Mouse (Mus musculus) right cerebral cortex, adult 18-20 months (tissue): Measurements from ENCODE around the gene Xrcc1.
A peak's percentile ranks its signal among the peaks of the same experiment; 100 is the strongest.

Experiments
- DNase-seq: peaks from one replicate; pipeline ENCODE4 v3.0.0; 2022; ENCODE audit warnings: mixed read lengths

Xrcc1 gene

DNA sequence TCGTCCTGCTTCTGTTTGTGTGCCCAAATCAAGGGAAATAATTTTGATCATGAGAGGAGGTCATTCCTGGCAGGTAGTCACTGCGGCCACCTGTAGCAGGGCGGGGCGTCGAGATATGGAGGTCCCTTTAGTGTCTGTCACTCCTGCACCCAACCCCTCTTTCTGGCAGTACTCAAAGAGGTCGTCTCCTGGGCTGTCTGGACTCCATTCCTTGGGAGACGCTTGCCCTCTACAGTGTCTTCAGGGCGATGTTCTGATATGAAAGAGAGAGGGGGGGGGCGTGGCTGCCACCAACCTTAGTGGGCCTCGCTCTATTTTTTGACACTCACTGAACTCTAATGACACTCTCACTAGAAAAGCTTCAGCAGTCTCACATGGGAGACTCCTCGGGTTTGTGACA, 16.5 kb upstream of the Xrcc1 start:
- DNase-seq = no peak

DNA sequence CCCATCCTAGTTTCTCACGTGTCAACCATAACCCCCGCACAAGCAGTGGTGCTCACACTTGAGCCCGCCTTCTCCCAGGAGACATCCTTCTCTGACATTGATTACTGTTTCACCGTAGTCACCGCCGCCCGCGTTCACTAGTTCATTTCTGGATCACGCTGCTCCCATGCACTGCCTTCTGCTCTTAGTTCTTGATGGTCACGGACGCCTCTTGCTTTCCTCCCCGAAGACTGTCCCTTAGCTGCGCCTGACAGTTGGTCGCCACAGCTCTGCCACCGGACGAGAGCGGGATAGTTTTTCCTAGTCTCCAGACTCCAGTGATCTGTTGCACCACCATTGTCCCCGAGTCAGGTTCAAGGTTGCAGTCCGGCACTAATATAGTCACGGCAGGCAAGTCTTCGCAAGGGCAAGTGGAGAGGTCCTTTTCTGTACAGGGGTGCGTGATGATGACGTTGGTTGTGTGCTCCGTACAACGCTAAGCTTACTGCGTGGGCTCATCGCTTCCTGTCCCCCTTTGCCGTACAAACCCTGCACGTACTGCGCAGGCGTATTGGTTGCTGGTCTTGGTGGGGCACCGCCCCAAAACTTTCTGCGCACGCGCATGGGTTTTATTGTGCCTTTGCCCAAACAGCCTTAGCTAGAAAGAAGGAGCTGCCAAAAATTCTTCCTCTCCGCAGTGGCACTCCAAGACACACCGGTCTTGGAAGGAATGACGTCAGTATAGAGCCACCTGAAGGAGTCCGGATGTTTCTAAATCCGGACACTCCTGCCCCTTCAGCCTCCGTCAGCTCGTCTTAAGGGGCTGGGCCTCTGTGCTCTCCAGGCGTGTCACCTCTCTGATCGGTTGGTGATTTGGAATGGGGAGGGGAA, 15.8 kb upstream of the Xrcc1 start, which contains the start of gene Irgq:
Gene Irgq (plus strand): TSS at position 628 of the 870 bp plus-strand sequence.
- peak; percentile 100 for DNase-seq

DNA sequence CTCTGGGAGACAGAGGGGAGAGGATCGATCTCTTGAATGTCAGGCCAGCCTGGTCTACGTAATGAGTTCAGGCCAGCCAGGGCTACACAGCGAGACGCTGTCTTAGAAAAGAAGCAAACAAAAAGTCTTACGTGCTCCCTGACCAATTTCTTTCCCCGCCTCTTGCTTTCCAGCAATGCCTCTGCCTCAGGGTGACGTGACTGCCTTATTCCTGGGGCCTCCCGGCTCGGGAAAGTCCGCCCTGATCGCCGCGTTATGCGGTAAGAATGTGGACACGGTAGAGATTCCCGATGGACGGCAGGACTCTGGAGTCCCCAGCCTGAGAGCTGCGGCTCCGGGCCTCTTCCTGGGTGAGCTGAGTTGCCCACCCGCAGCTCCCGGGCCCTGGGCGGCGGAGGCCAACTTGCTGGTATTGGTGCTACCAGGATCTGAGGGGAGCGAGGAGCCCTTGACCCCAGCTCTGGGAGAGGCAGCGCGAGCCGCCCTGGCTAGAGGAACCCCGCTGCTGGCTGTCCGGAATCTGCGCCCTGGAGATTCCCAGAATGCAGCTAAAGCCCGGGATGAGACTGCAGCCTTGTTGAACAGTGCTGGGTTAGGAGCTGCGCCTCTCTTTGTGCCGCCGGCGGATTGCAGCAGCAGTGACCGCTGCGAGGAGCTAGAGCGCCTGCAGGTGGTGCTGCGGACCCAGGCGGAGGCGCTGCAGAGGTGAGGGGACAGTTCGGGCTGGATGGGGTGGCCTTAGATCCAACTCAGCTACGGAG, 14.7 kb upstream of the Xrcc1 start:
- peak; percentile 85 for DNase-seq

DNA sequence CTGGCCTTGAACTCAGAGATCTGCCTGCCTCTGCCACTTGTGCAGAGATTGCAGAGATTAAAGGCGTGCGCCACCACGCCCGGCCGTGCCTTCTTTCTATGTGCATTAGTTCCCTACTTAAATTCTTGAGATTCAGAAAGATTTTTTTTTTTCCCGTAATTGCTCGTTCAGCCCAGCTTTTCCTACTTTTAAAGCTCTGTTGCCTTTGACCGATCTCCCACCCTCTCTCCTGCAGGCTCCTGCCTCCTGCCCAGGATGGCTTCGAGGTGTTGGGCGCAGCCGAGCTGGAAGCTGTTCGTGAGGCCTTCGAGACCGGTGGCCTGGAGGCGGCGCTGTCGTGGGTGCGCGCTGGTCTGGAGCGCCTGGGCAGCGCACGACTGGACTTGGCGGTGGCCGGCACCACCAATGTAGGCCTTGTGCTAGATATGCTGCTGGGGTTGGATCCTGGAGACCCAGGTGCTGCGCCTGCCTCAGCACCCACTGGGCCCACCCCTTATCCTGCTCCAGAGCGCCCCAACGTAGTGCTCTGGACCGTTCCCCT, 13.0 kb upstream of the Xrcc1 start:
- no peak for DNase-seq

DNA sequence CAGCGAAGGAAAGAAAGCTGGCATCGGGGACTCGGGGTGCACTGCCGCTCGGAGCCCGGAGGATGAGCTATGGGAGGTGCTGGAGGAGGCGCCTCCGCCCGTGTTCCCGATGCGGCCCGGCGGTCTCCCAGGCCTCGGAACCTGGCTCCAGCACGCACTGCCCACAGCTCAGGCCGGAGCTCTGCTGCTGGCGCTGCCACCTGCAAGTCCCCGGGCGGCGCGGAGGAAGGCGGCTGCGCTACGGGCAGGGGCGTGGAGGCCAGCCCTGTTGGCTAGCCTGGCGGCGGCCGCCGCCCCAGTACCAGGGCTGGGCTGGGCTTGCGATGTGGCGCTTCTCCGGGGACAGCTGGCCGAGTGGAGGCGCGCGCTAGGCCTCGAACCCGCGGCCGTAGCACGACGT, 12.3 kb upstream of the Xrcc1 start:
- no peak for DNase-seq

DNA sequence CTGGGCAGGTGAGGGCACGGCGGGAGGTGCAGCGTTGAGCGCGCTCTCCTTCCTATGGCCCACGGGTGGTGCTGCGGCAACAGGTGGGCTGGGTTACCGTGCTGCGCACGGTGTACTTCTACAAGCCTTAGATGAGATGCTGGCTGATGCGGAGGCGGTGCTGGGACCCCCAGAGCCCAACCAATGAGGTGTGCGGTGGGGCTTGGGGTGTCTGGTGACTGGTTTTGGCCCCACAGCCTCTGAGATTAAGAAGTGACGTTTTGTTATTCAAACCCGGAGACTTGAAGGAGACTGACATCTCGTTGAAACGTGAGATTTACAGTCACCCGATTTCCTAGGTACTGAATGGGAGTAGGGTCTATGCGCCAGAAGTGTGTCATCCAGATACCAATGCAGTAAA, 11.8 kb upstream of the Xrcc1 start:
- no peak for DNase-seq

DNA sequence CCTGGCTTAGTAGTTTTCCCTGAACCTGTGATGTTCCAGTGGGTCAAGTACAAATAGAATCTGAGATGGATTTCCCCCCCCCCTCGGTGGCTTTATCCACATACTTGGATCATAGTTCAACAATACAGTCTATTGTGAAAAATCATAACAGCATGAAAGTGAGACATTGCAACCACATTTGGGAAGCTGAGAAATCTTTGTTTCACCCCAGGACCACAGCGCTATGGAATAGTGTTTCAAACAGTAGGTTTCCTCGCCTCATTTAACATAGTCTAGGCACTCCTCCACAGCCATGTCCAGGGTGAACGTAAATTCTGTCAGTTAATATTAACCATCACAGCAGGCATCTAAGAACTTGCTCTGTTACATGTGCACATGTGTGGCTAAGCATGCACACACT, 9.0 kb upstream of the Xrcc1 start:
- DNase-seq = no peak

DNA sequence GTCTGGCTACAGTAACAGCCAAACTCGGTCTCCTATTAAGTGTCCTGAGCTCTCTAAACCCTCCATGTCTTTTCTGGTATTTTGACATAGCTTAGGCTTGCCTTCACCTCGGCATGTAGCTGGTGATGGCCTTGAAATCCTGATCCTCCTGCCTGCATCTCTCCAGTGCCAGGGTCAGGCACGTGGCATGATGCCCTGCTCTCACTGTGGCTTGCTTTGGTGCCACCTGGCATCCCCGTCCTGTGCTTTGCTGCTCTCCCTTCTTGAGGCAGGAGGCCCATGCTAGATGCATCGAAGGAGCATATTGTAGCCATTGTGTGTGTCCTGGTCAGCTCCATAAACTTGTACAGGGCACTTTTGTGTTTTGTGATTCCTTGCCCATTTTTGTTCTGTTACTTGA, 8.5 kb upstream of the Xrcc1 start:
- no peak for DNase-seq

DNA sequence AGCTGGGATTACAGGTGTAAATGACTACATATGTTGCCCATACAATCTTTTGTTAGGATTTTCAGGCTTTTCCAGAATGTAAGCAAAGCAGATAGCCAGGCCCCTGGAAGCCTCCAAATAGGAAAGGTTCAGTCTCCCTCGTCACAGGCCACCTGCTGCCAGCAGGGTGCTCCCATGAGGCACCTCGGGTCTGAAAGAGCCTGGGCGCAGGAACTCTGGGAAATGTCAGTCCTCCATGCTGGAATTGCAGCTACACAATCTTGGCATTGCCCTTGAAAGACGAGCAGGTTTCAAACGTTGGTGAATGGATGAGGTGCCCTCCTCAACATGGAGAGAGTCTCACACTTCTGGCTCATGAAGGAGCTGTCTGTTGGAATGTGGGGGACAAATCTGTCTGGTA, 7.9 kb upstream of the Xrcc1 start:
- DNase-seq = no peak

DNA sequence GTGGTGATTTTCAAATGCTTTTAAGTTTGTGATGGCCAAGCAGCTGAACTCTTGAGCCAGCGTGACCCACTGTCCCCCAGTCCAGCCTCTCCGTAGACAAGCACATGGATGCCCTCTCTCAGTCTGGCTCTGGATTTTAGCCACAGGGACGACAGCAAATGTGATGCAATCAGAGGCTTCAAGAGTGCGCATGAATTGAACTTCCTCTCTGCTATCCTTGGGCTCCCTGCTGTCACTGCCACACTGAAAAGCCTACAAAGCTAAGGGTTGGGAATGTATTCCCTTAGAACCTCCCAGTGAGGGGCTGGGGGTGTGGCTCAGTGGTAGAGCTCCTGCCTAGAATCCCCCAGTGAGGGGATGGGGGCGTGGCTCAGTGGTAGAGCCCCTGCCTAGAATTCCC, 7.4 kb upstream of the Xrcc1 start:
- no peak for DNase-seq

DNA sequence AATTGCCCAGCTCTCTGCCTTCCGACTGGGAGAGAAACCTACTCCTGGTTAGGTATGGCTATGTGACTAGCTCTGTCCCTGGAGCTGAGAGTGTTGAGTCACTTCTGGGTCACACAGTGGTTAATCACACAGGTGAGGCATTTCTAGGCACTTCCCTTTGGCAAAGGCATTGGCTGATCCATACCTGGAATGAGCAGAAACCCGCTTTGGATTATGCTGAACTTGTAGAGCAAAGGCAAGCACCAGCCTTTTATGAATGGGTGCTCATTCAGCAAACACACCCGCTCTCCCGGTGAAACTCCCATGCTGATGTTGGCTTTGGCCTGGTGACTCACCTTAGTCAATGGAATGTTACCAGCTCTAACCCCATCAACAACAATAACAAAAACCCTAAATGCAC, 6.4 kb upstream of the Xrcc1 start:
- no peak for DNase-seq

DNA sequence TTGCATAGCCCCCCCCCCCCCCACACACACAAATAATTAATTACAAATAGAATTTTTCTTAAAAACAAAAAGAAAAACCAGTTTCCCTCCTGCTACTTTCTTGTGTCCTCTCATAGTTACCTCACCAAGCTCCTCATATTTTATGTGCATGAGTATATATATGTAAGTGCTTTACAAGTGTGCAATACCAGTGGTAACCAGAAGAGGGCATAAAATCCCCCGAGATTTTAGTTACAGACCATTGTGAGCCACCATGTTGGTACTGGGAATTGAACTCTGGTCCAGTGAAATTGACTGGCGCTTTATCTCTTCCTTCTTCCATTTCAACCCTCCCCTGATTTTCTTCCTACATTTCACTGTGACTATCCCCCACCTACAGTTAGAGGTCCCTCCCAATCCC, 1.6 kb upstream of the Xrcc1 start:
- no peak for DNase-seq

DNA sequence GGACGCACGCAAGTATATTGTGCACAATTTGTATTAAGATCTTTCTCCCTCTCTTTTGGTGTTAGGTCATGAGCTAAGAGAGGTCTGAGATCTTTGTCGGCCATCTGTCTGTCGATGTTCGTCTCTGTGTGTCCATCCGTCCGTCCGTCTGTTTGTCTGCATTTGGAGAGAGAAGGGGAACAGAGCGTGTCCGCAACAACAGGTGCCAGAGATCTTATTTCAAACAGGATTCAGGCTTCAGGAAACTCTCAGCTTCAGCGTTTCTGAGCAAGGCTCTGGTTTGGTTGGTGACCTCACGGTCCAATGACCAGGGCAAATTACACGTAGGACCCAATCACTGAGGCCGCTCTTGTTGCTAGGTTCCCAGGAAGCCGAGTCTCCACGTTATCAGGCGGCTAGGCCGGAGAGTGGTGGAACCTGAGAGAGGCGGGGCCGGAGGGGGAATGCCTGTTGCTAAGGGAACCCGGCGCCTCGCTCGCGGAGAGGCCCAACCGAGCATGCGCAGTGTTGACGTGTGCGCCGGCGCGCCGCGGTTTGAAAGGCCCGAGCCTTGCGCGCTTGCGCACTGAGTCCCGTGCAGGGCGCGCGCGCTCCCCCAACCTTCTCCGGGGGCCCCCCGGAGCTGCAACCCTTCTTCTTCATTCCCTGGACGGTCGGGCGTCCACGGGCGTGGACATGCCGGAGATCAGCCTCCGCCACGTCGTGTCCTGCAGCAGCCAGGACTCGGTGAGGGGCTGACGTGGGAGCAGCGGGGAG, 723 bp downstream of the Xrcc1 start:
- peak; percentile 99 for DNase-seq

DNA sequence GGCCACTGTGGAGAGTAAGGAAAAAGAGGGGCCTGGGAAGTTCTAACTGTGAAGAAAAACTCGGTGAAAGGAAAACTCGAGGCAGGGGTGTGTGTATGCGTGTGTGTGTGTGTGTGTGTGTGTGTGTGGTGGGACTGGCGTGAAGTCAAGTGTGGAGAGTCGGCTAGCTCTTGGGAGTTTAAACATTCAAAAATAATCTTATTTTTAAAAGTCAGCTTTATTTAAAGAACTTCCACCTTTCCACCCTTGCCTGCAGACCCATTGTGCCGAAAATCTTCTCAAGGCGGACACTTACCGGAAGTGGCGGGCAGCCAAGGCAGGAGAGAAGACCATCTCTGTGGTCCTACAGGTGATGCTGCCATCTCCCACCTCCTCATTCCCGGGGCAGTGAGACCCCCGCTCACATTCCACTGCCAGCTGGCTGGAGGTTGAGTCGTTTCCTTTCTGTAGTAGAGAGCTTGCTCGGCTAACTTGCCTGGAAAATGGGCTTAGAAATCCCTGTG, 1.5 kb downstream of the Xrcc1 start:
- no peak for DNase-seq

DNA sequence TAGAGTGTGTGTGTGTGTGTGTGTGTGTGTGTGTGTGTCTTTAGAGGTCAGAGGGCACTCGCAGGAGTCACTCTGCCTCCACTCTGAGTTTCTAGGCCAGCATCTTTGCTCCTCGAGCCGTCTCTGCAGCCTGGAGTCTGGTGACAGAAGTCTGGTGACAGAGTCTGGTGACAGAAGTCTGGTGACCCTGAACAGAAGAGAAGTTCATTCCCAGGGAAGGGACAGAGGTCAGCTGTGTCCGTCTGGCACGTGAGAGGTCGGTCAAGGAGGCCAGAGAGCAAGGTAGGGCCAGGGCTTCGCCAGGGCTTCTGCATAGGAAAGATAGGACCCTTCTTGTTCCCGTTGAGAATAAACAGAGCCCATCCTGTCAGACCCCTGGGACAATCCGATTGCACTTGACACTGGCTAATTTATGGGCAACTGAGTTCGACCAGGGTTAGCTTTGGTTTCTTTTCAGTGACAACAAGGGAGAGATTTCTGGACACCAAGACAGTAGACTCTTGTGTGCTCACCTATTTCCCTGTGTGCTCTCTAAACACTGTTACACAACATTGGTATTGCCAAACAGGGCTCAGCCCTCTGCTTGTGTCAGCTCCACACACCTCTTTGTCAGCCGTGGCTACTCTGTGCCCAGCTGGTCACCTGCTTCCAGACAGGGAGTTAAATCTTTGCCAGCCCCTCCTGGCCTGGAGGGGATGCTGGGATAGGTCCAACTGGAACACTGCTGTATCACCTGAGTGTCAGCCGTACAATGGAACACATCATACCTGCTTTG, 6.1 kb downstream of the Xrcc1 start:
- DNase-seq = no peak

DNA sequence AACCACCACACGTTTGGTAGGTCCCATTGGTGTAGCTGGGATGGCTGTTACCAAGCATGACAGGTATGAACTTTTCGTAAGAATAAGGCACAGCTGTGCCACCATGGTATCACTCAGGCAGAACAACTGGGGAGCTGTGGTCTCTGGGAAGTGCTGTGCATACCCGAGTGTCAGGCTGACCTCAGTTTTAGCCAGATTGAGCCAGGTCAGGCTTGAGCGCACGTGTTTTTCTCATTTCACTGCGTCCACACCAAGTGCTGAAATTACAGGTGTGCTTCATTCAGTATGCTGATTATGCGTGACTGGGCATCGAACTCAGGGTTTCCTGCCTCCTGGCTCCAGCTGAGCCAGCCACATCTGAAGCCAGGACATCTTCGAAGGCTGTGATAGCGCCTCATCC, 9.7 kb downstream of the Xrcc1 start:
- no peak for DNase-seq

DNA sequence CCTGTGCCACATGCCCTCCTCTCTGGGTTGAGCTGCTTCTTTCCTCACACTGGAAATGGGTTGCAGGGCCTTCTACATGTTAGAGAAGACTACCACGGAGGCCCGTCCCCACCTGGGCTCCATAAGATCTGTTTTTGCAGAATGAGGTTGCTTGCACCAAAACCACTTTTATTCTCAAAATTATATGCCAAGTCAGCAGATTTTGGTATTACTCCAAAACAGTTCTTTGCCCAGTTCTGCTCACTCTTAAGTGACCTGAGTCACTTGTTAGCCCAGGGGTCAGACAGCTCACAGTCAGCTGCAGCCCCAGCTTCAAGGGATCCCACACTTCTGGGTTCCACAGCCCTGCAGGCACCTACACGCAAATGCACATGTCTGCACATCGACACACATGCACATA, 15.4 kb downstream of the Xrcc1 start:
- no peak for DNase-seq

DNA sequence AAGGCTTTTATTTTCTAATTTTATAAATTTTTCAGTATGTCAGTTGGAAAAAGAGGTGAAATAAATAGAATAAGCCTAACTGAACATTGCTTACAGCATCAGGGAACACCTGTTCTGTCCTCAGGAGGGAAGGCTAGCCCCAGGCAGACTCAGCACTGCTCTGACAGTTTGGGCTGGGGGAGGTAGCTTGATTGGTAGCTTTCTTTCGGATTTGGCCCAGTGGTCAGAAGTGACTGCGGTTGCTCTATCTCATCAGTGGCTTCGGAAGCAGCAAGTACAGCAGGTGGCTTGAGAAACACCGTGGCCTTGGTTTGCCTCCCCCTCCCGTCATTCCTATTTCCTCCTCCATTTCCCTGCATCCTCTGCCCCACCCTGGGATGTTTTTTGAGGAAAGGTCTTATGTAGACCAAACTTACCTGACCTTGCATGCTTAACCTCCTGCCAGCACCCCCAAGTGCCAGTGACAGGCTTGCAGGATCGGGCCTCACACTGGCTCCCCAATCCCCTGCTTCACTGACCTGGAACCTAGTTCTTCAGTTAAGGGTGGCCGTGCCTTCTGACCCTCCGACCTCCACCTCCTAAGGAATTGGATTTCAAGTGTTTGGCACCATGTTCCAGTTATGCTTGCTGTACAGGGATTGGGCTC, 17.2 kb downstream of the Xrcc1 start:
- no peak for DNase-seq

DNA sequence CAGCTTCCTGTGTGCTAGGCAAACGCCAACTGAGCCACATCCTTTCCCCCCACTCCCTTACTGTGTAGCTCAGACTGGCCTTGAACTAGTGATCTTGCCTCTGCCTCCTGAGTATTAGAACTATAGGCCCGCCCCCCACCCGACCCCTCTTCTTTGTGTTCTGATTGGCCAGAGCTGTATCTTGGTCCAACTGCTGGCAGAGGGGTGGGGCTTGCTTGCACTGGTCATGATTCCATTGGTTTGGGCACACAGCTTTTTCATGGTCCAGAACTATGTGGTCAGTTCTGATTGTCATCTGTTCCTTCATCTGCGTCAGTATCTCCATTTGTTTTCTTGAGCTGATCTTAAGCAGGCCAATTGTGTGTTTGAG, 17.7 kb downstream of the Xrcc1 start:
- DNase-seq = no peak

DNA sequence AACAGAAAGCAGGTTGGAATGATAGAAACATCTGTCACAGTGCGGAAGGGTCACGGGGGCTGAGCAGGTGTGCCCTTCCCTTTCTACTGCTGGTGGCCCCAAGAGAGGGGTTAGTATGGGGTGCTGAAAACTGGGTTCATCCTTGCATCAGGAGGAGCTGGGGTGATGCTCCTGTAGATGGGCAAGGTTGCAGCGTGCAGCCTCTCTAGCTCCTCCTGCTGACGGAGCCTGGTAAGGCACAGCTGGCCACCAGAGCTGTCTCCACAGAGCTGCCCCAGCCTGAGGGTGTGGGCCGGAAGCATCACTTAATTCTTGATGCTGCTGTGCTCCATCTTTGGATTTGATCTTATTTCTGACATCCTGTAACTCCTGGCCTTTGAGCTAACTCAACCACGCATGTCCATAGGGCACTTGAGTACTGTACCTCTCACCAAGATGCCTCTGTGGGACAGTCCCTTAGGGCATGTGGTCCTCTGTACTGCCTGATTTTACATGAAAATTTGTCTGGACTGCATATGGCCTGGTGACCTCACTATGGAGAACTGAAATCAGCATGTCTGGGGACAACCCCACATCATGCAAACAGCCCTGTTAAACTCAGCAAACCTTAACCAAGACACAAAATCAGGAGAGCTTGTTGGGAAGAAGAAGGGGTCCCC, 18.6 kb downstream of the Xrcc1 start:
- peak; percentile 53 for DNase-seq

DNA sequence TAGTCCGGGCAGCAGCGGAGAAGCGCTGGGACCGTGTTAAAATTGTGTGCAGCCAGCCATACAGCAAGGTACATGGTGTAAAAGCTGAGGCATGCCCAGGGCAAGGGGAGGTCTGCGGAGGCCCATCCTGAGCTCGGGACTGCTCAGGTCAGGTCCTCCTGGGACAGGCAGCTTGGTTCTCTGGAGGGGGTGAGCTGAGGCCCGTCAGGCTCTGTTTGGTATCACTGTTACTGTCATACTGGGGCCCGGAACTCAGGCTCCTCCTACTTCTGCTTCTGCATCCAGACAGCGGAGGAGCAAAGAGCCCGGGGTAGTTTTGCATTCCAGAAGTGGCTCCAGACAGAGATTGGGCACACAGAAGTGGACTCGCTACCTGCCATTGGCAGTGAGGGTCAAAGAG, 19.5 kb downstream of the Xrcc1 start:
- no peak for DNase-seq
